Mouse (Mus musculus) neural tube, embryonic 10.5 days (tissue): ENCODE measurements around the gene Cldn3.
A peak's percentile ranks its signal among the peaks of the same experiment; 100 is the strongest.

Experiments
- DNase-seq: peaks from one replicate; pipeline ENCODE4 v3.0.0-alpha.2; 2017; ENCODE audit warnings: low spot score; ENCODE audit errors: extremely low spot score

The Cldn3 gene

GRCm38 (mm10) chr5:134965852-134966821 lies 19.9 kb upstream of the Cldn3 start:
- DNase-seq = peak; percentile 35

- DNase-seq = no peak
Observed at GRCm38 (mm10) chr5:134967164-134967944, 18.7 kb upstream of the Cldn3 start.

GRCm38 (mm10) chr5:134970671-134971070 lies 15.3 kb upstream of the Cldn3 start:
- DNase-seq = no peak

GRCm38 (mm10) chr5:134973081-134973480 lies 12.9 kb upstream of the Cldn3 start:
- no peak for DNase-seq

- no peak for DNase-seq
Observed at GRCm38 (mm10) chr5:134973526-134973925, 12.5 kb upstream of the Cldn3 start.

- no peak for DNase-seq
Observed at GRCm38 (mm10) chr5:134974294-134974693, 11.7 kb upstream of the Cldn3 start.

- DNase-seq = no peak
Observed at GRCm38 (mm10) chr5:134974921-134975320, 11.1 kb upstream of the Cldn3 start.

- DNase-seq = no peak
Observed at GRCm38 (mm10) chr5:134976164-134976563, 9.8 kb upstream of the Cldn3 start.

GRCm38 (mm10) chr5:134976577-134977250 lies 9.3 kb upstream of the Cldn3 start:
- no peak for DNase-seq

- no peak for DNase-seq
Observed at GRCm38 (mm10) chr5:134977837-134978236, 8.2 kb upstream of the Cldn3 start.

- no peak for DNase-seq
Observed at GRCm38 (mm10) chr5:134981149-134981548, 4.9 kb upstream of the Cldn3 start.

GRCm38 (mm10) chr5:134983111-134983510 lies 2.9 kb upstream of the Cldn3 start:
- no peak for DNase-seq

GRCm38 (mm10) chr5:134983771-134984170 lies 2.2 kb upstream of the Cldn3 start:
- DNase-seq = no peak

- peak; percentile 46 for DNase-seq
Observed at GRCm38 (mm10) chr5:134986298-134987268, 569 bp downstream of the Cldn3 start.

- no peak for DNase-seq
Observed at GRCm38 (mm10) chr5:134989166-134989565, 3.2 kb downstream of the Cldn3 start.

GRCm38 (mm10) chr5:134989741-134990140 lies 3.7 kb downstream of the Cldn3 start:
- DNase-seq = no peak

GRCm38 (mm10) chr5:134992566-134992965 lies 6.6 kb downstream of the Cldn3 start:
- DNase-seq = no peak

- DNase-seq = no peak
Observed at GRCm38 (mm10) chr5:134998359-134998758, 12.3 kb downstream of the Cldn3 start.

- DNase-seq = no peak
Observed at GRCm38 (mm10) chr5:134999797-135000196, 13.8 kb downstream of the Cldn3 start.

GRCm38 (mm10) chr5:135000751-135001150 lies 14.7 kb downstream of the Cldn3 start:
- DNase-seq = no peak
